Mouse (Mus musculus): ENCODE measurements around the gene Cdk4. TPM values are rescaled to one million over a fixed set of nuclear protein-coding genes. Genes with fewer than 3 reads are reported as not detected.
A peak's percentile ranks its signal among the peaks of the same experiment; 100 is the strongest.
"Not testable (repeated sequence)": the region's sequence is repeated elsewhere in the genome, so short reads cannot be mapped to it uniquely, and the experiment has no call there.

The Cdk4 gene
- polyA plus RNA-seq, 1 experiment from 2014 or later: 1,139 TPM

DNA sequence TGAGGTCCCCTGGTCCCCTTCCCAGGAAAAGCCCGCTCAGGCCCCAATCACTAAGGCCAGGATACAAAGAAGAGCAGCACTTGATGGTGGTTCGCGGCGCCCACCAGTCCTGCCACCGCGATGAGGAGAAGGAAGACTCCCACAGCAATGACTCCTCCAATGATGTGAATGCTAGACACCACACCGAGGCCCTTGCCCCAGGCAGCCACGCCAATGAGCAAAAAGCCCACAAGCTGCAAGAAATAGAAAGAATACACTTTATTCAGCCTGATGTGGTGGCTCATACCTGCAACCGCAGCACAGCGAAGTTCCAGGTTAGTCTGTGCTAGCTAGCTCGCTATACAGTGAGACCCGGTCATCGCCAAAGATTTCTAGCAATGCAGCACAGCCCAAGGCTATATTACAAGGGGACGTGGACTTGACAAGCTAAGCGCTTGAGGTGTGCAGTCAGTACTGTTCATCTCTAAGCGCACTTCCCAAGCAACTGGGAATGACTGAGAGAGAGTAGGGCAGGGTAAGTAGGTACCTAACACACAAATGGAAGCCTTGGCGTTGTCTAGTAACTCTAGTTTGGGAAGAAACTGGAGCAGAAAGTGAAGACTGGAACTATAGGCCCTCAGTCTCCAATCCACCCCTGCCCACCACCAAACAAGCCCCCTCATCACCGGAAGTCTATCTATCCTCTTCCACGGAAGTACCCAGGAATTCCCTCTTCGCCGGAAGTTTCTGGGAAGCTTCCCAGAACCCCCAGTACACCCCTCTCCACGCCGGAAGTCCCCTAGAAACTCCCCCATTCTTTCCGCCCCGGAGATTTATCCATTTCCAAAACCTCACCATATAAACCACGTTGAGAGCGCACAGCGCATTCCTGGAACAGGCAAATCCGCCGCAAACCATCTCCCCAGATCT is 6.2 kb downstream of the Cdk4 start:
- WGBS: 4% methylated on average over 30 of the region's 30 CpGs
- peaks cover 54% of the 10 kb centered on the region for H3K4me1 ChIP-seq (replicated peaks)
- no peaks in the 10 kb centered on the region for H3K9me3 ChIP-seq
- H3K4me2 ChIP-seq: peak overlapping the region; percentile 93
- ATAC-seq (ENCODE audit: low read depth): peak; percentile 82
- H3K9ac ChIP-seq: peak overlapping the region; percentile 77
- peaks cover 41% of the 10 kb centered on the region for H3K36me3 ChIP-seq
- H3K27me3 ChIP-seq: no peaks in the 10 kb centered on the region
- peak overlapping the region; percentile 65 for H3K4me3 ChIP-seq
- peak overlapping the region; percentile 94 for H3K27ac ChIP-seq (replicated peaks)

- peak; percentile 95 for ATAC-seq (ENCODE audit: low read depth)
- H3K4me3 ChIP-seq: peak within 1 kb of the TSS; percentile 65
- WGBS: 2% methylated on average over 36 of the region's 36 CpGs
- peaks cover 44% of the 10 kb centered on the region for H3K4me1 ChIP-seq (replicated peaks)
- no peaks in the 10 kb centered on the region for H3K9me3 ChIP-seq
- H3K9ac ChIP-seq: peak within 1 kb of the TSS; percentile 87
- H3K27me3 ChIP-seq: no peaks in the 10 kb centered on the region
- peaks cover 32% of the 10 kb centered on the region for H3K36me3 ChIP-seq
- peak within 1 kb of the TSS; percentile 94 for H3K27ac ChIP-seq (replicated peaks)
- H3K4me2 ChIP-seq: peak within 1 kb of the TSS; percentile 93
These were observed 7.1 kb downstream of the Cdk4 start, which contains the start of gene Tspan31 for GRCm38 (mm10) chr10:127070190-127071121. TSS of gene Tspan31 (minus strand) at chr10:127070264.

GRCm38 (mm10) chr10:127071203-127071602 is 7.9 kb downstream of the Cdk4 start:
- no peak for ATAC-seq (ENCODE audit: low read depth)
- Histone ChIP-seq H3K4me3 (peak overlapping the region; percentile 65), H3K4me2 (peak overlapping the region; percentile 93), H3K27me3 (peaks cover 7% of the 10 kb centered on the region), H3K4me1 (replicated peaks) (peaks cover 40% of the 10 kb centered on the region), H3K9me3 (no peaks in the 10 kb centered on the region), H3K36me3 (peaks cover 25% of the 10 kb centered on the region), H3K9ac (peak overlapping the region; percentile 87), H3K27ac (replicated peaks) (no peak overlapping the region; the same call in 1 of the 2 replicates)
- 71% methylated on average over 9 of the region's 9 CpGs for WGBS

- not testable (repeated sequence) for H3K4me2 ChIP-seq; ATAC-seq (ENCODE audit: low read depth); H3K9me3 ChIP-seq; H3K27ac ChIP-seq (replicated peaks); H3K4me3 ChIP-seq; H3K9ac ChIP-seq
- H3K4me1 ChIP-seq (replicated peaks): peaks cover 36% of the 10 kb centered on the region
- H3K27me3 ChIP-seq: peaks cover 17% of the 10 kb centered on the region
- peaks cover 14% of the 10 kb centered on the region for H3K36me3 ChIP-seq
- WGBS: 83% methylated on average over 4 of the region's 4 CpGs
These were observed 8.9 kb downstream of the Cdk4 start for GRCm38 (mm10) chr10:127072270-127072669.

GRCm38 (mm10) chr10:127072969-127073368 is 9.6 kb downstream of the Cdk4 start:
- H3K4me1 ChIP-seq (replicated peaks): peaks cover 37% of the 10 kb centered on the region
- WGBS: 76% methylated on average over 2 of the region's 2 CpGs
- not testable (repeated sequence) for H3K4me2 ChIP-seq; H3K9me3 ChIP-seq; H3K9ac ChIP-seq; H3K27ac ChIP-seq (replicated peaks); H3K36me3 ChIP-seq; ATAC-seq (ENCODE audit: low read depth); H3K4me3 ChIP-seq
- peaks cover 23% of the 10 kb centered on the region for H3K27me3 ChIP-seq

DNA sequence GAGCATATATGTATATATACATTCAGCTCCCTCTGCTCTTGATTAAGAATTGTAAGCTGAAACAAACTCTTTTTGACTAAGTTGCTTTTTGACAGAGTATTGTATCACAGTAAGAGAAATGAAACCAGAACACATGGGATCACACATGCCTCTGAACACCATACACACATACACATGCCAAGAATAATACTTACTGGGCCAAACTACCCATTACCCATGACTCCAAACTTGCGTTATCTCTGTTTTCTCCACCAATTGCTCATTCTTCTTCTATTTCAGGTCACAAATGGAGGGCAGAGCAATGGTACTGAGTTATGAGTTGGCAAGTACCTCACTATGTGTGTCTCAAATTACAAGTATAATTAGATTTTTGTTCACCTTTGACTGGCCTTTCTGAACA is 10.6 kb downstream of the Cdk4 start:
- Histone ChIP-seq H3K4me1 (replicated peaks) (peaks cover 32% of the 10 kb centered on the region), H3K27ac (replicated peaks) (no peak overlapping the region), H3K4me3 (no peak overlapping the region), H3K9ac (no peak overlapping the region), H3K4me2 (no peak overlapping the region), H3K27me3 (peaks cover 27% of the 10 kb centered on the region), H3K9me3 (no peaks in the 10 kb centered on the region), H3K36me3 (no peaks in the 10 kb centered on the region)
- no peak for ATAC-seq (ENCODE audit: low read depth)
- 93% methylated on average over 1 of the region's 1 CpGs for WGBS

DNA sequence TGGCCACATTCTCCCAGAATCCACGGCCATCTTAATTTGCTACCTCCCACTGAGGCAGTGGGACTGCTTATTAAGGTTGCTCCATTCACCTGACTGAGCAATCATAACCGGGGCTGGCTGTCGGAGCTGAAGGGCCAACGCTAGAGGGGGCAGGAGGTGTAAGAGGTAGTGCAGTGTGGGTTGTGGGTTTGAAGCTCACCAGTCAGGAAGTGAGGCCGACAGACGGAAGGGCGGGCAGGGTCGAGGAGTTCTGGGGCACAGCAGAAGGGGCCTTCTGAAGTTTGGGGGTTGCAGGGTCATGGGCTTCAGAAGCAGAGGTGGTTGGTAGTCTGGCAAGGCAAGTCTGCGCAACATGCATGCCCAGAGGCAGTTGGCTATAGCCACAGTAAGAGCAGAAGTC is 11.7 kb downstream of the Cdk4 start, which contains the start of gene Agap2:
Agap2 (plus strand) TSS at position 205 of the 400 bp plus-strand sequence.
- peak within 1 kb of the TSS; percentile 4; the same call in 1 of the 2 replicates for H3K4me2 ChIP-seq
- 0 out of 2 replicates have a peak within 1 kb of the TSS, but pooled peaks have one; percentile 17 for H3K9ac ChIP-seq
- H3K4me3 ChIP-seq: no peak within 1 kb of the TSS
- H3K36me3 ChIP-seq: no peaks in the 10 kb centered on the region
- WGBS: 70% methylated on average over 9 of the region's 9 CpGs
- no peaks in the 10 kb centered on the region for H3K9me3 ChIP-seq
- no peak within 1 kb of the TSS for H3K27ac ChIP-seq (replicated peaks)
- peaks cover 33% of the 10 kb centered on the region for H3K4me1 ChIP-seq (replicated peaks)
- no peak for ATAC-seq (ENCODE audit: low read depth)
- peaks cover 31% of the 10 kb centered on the region for H3K27me3 ChIP-seq

- no peak overlapping the region for H3K27ac ChIP-seq (replicated peaks)
- peak overlapping the region; percentile 4; the same call in 1 of the 2 replicates for H3K4me2 ChIP-seq
- H3K27me3 ChIP-seq: peaks cover 37% of the 10 kb centered on the region
- H3K4me1 ChIP-seq (replicated peaks): peaks cover 38% of the 10 kb centered on the region
- H3K9ac ChIP-seq: 0 out of 2 replicates have a peak overlapping the region, but pooled peaks have one; percentile 17
- ATAC-seq (ENCODE audit: low read depth): no peak
- H3K4me3 ChIP-seq: no peak overlapping the region
- 79% methylated on average over 8 of the region's 8 CpGs for WGBS
- no peaks in the 10 kb centered on the region for H3K36me3 ChIP-seq
- no peaks in the 10 kb centered on the region for H3K9me3 ChIP-seq
These were observed 12.3 kb downstream of the Cdk4 start for GRCm38 (mm10) chr10:127075651-127076050.

GRCm38 (mm10) chr10:127076082-127076481 is 12.7 kb downstream of the Cdk4 start:
- peaks cover 39% of the 10 kb centered on the region for H3K4me1 ChIP-seq (replicated peaks)
- 35% methylated on average over 4 of the region's 4 CpGs for WGBS

GRCm38 (mm10) chr10:127077515-127077914 is 14.2 kb downstream of the Cdk4 start:
- Histone ChIP-seq H3K4me1 (replicated peaks) (peaks cover 49% of the 10 kb centered on the region), H3K27me3 (peaks cover 51% of the 10 kb centered on the region)

More at GRCm38 (mm10) chr10:127076082-127076481, 12.7 kb downstream of the Cdk4 start:
- no peak overlapping the region for H3K4me3 ChIP-seq
- H3K36me3 ChIP-seq: no peaks in the 10 kb centered on the region
- peaks cover 42% of the 10 kb centered on the region for H3K27me3 ChIP-seq
- H3K4me2 ChIP-seq: peak overlapping the region; percentile 4; the same call in 1 of the 2 replicates
- H3K9ac ChIP-seq: 0 out of 2 replicates have a peak overlapping the region, but pooled peaks have one; percentile 17
- H3K9me3 ChIP-seq: no peaks in the 10 kb centered on the region
- no peak overlapping the region for H3K27ac ChIP-seq (replicated peaks)
- no peak for ATAC-seq (ENCODE audit: low read depth)

DNA sequence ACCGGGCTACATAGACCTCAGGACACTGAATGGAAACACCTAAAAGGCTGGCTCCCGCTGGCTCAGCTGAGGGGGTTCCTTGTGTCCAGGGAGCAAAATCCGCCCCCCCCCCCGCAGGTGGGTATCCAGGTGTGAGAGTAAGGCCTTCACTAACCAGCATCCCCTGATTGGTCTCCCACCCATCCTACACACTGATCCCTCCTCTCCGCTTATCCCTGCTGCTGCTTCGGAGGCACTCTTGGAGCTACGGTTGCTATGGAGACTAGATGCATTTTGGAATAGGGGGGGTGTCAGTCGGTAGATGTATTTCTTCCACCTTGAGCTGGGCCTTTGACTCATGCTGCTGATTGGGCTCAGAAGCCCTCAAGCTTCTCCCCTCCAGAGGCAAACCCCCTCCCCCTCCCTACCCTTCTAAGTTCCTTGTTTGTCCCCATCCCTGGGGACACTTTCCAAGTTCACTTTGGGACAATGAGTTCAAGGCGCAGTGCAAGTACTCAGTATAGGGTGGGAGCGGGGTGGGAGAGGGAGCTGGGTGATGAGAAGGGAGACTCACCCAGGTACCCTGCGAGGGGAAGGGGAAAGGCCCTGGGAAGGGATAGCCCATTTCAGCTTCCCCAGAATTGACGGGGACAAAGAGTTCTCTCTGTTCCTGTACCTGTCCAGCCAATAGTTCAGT is 14.8 kb downstream of the Cdk4 start:
- H3K4me1 ChIP-seq (replicated peaks): peaks cover 54% of the 10 kb centered on the region
- 5% methylated on average over 12 of the region's 12 CpGs for WGBS
- H3K36me3 ChIP-seq: peaks cover 4% of the 10 kb centered on the region
- H3K9ac ChIP-seq: peak overlapping the region; percentile 96
- peaks cover 57% of the 10 kb centered on the region for H3K27me3 ChIP-seq
- H3K27ac ChIP-seq (replicated peaks): peak overlapping the region; percentile 86
- peak overlapping the region; percentile 87 for H3K4me2 ChIP-seq
- H3K4me3 ChIP-seq: peak overlapping the region; percentile 82
- peak; percentile 67 for ATAC-seq (ENCODE audit: low read depth)
- no peaks in the 10 kb centered on the region for H3K9me3 ChIP-seq

More at GRCm38 (mm10) chr10:127077515-127077914, 14.2 kb downstream of the Cdk4 start:
- H3K36me3 ChIP-seq: no peaks in the 10 kb centered on the region
- peak overlapping the region; percentile 96 for H3K9ac ChIP-seq
- peak overlapping the region; percentile 87 for H3K4me2 ChIP-seq
- H3K4me3 ChIP-seq: peak overlapping the region; percentile 82
- WGBS: 4% methylated on average over 10 of the region's 10 CpGs
- ATAC-seq (ENCODE audit: low read depth): no peak
- peak overlapping the region; percentile 86 for H3K27ac ChIP-seq (replicated peaks)
- no peaks in the 10 kb centered on the region for H3K9me3 ChIP-seq
